Mouse (Mus musculus) midbrain, embryonic 16.5 days (tissue): Measurements from ENCODE around the gene Snx29. TPM values are rescaled to one million over a fixed set of nuclear protein-coding genes. Genes with fewer than 3 reads are reported as not detected.

ENCODE experiments used
- ATAC-seq: fragments of 200-750 bp; cut with Nextera tagmentation; 2 replicates; pipeline ENCODE4 v1.8.0; 2017; ENCODE audit warnings: moderate TSS enrichment
- H3K27ac ChIP-seq: fragments of 300-500 bp; sonication (generic); 2 replicates; pipeline ENCODE4 v1.5.1; 2014; ENCODE audit warnings: mild to moderate bottlenecking, low read length, mixed read lengths
- H3K27me3 ChIP-seq: fragments of 300-500 bp; sonication (generic); 2 replicates; pipeline ENCODE4 v1.6.1; 2014; ENCODE audit warnings: low read depth, low read length, mixed read lengths; ENCODE audit not compliant: control insufficient read depth, insufficient read depth
- H3K36me3 ChIP-seq: fragments of 300-500 bp; sonication (generic); 2 replicates; pipeline ENCODE4 v1.6.1; 2014; ENCODE audit warnings: mild to moderate bottlenecking, low read length, moderate library complexity, mixed read lengths; ENCODE audit not compliant: control insufficient read depth, insufficient read depth
- H3K4me1 ChIP-seq: fragments of 300-500 bp; sonication (generic); 2 replicates; pipeline ENCODE4 v1.6.1; 2014; ENCODE audit warnings: mild to moderate bottlenecking, low read length, mixed read lengths; ENCODE audit not compliant: control insufficient read depth, insufficient read depth
- H3K4me2 ChIP-seq: fragments of 300-500 bp; sonication (generic); 2 replicates; pipeline ENCODE4 v1.6.1; 2014; ENCODE audit warnings: mild to moderate bottlenecking, low read length, mixed read lengths
- H3K4me3 ChIP-seq: fragments of 300-500 bp; sonication (generic); 2 replicates; pipeline ENCODE4 v1.5.1; 2014; ENCODE audit warnings: low read depth, mild to moderate bottlenecking, low read length, moderate library complexity, mixed read lengths
- H3K9ac ChIP-seq: fragments of 300-500 bp; sonication (generic); 2 replicates; pipeline ENCODE4 v1.6.1; 2014; ENCODE audit warnings: low read depth, low read length, mixed read lengths
- H3K9me3 ChIP-seq: fragments of 300-500 bp; sonication (generic); replicated peaks from 2 replicates; pipeline ENCODE4 v1.6.1; 2014; ENCODE audit warnings: mild to moderate bottlenecking, low read length, mixed read lengths; ENCODE audit not compliant: control insufficient read depth, poor library complexity, severe bottlenecking
- WGBS: fragments of 180-500 bp; shearing (Covaris S2); extraction: QIAGEN DNeasy Blood & Tissue Kit; methylation state at CpG from one replicate; pipeline ENCODE4 v1.1.7; 2014; 5-methylcytosine and 5-hydroxymethylcytosine counted together
- polyA plus RNA-seq: library from polyadenylated mRNA; unstranded; fragments of >200 nt; fragmentation: Nextera tagmentation; extraction: Ambion mirVana; gene quantifications from 2 replicates; pipeline ENCODE4 v1.2.1, GENCODE M21; 2015

Snx29 gene
- polyA plus RNA-seq, 1 experiment from 2014 or later = 16.8 TPM

DNA sequence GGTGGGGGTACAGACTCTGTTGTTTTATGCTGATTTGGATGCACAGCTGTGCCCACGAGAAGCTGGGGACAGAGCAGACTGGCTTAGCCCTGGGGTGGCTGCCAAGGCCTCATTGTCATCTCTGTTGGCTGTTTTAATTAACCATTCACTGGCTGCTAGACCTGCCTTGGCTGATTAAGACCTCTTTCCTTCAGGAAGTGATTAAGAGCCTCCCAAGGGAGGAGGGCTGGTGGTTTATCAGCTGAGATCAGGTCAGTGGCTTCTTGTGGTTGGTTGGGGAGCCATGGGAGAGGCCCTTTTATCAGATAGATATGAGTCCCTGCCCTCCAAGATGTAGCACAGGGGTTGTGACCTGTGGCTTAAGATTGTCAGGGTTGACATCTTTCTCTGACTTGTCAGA, 46.9 kb downstream of the Snx29 start:
- Histone ChIP-seq H3K4me1 (peaks cover 14% of the 10 kb centered on the region), H3K27ac (peak overlapping the region; percentile 39; the same call in 1 of the 2 replicates), H3K9me3 (no peaks in the 10 kb centered on the region), H3K36me3 (no peaks in the 10 kb centered on the region), H3K9ac (no peak overlapping the region), H3K4me2 (no peak overlapping the region), H3K4me3 (no peak overlapping the region), H3K27me3 (no peaks in the 10 kb centered on the region)
- ATAC-seq = peak; percentile 83
- 6% methylated on average over 1 of the region's 1 CpGs for WGBS

DNA sequence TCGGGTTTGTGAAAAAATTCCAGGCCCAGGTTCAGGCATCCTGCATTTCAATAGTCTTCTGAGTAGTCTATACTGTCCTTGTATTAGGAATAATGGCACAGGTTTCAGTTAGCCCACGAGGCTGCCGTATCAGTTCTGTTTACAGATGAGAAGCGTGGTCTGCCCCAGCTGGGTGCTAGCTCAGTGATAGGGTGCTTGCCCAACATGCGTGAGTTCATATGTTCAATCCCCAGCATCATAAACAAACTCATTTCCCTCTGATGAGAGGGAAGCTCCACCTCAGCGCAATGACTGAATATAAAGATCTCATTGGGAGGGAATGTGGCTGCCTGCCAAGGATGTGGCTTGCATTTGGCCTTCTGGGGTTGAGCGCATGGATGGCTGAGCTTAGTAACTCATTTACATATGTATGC, 47.4 kb downstream of the Snx29 start:
- H3K4me3 ChIP-seq = no peak overlapping the region
- H3K9me3 ChIP-seq = no peaks in the 10 kb centered on the region
- peak overlapping the region; percentile 39; the same call in 1 of the 2 replicates for H3K27ac ChIP-seq
- H3K27me3 ChIP-seq = no peaks in the 10 kb centered on the region
- 40% methylated on average over 7 of the region's 7 CpGs for WGBS
- no peaks in the 10 kb centered on the region for H3K36me3 ChIP-seq
- peaks cover 14% of the 10 kb centered on the region for H3K4me1 ChIP-seq
- no peak overlapping the region for H3K4me2 ChIP-seq
- no peak overlapping the region for H3K9ac ChIP-seq
- ATAC-seq = 0 out of 2 replicates have a peak, but pooled peaks have one; percentile 4

DNA sequence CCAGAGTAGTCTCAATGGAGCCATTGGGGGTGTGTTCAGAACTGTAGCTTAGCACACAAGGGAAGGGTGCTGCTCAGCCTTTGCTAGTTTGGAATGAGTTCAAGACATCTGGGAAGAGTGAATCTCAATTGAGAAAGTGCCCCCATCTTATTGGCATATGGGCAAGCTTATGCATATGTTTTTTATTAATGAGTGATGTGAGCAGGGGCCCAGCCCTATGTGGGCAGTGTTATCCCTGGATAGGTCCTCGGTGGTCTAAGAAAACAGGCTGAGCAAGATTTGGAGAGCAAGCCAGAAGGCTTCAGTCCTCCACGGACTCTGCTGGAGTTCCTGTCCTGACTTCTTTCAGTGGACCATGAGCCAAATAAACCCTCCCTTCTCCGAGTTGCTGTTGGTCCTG, 56.6 kb downstream of the Snx29 start:
- Histone ChIP-seq H3K27me3 (no peaks in the 10 kb centered on the region), H3K4me1 (no peaks in the 10 kb centered on the region), H3K27ac (no peak overlapping the region), H3K4me2 (no peak overlapping the region), H3K9ac (no peak overlapping the region), H3K4me3 (no peak overlapping the region), H3K9me3 (no peaks in the 10 kb centered on the region), H3K36me3 (no peaks in the 10 kb centered on the region)
- WGBS = 87% methylated on average over 3 of the region's 3 CpGs
- ATAC-seq = no peak

DNA sequence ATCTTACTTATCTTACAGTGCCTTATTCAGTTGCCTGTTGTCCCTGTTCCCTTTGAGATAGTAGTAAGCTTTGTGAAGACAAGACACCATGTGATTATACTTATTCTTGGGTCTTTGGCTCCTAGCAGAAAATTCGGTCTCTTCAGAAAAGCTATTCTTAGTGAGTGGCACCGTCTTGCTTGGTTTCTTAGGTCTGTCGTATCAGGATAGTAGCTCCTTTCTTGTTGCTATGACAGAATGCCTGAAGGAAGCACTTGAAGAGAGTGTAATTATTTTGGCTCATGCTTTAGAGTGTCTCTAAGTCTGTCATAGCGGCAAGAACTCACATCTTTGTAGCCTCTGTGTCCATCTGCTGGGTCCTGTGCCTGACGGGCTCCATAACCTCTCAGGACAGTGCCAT, 57.3 kb downstream of the Snx29 start:
- Histone ChIP-seq H3K4me3 (no peak overlapping the region), H3K4me2 (no peak overlapping the region), H3K36me3 (no peaks in the 10 kb centered on the region), H3K4me1 (no peaks in the 10 kb centered on the region), H3K27me3 (no peaks in the 10 kb centered on the region), H3K9me3 (no peaks in the 10 kb centered on the region), H3K27ac (no peak overlapping the region), H3K9ac (no peak overlapping the region)
- WGBS = 91% methylated on average over 5 of the region's 5 CpGs
- no peak for ATAC-seq

DNA sequence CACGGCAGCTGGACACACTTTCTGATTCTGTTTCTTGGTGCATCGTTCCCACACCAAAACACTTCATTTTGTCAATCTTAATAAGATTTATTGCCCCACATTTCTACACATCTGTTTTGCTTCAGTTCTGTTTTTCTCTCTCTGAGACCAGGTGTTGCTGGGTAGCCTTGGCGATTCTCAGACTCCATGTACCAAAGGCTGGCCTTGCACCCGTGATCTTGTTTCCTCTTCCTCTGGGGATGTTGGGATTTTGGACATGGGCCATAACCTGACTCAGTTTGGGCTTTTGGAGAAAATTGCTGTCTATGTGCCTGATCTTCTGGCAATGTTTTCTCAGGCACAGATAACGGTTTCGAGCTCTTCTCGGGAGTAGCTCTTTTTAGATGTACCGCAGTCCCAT, 58.2 kb downstream of the Snx29 start:
- Histone ChIP-seq H3K4me3 (no peak overlapping the region), H3K9ac (no peak overlapping the region), H3K4me1 (no peaks in the 10 kb centered on the region), H3K4me2 (no peak overlapping the region), H3K9me3 (no peaks in the 10 kb centered on the region), H3K36me3 (no peaks in the 10 kb centered on the region), H3K27ac (no peak overlapping the region), H3K27me3 (no peaks in the 10 kb centered on the region)
- no peak for ATAC-seq
- 92% methylated on average over 8 of the region's 8 CpGs for whole genome bisulfite sequencing

DNA sequence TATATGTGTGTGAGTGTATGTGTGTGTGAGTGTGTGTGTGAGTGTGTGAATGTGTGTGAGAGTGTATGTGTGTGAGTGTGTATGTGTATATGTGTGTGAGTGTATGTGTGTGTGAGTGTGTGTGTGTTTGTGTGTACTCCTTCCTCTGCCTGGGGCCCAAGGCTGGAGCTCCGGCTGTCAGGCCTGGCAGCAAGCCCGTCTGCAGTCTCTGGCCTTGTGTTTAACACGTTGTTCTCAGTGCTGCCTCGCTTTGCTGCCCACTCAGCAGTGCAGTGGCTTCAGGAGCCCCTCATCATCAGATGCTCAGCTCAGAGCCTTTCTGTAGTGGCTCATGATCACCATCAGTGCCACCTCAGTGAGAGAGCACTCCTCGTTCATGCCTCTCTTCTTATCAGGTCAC, 61.7 kb downstream of the Snx29 start:
- no peaks in the 10 kb centered on the region for H3K36me3 ChIP-seq
- no peaks in the 10 kb centered on the region for H3K9me3 ChIP-seq
- no peak overlapping the region for H3K4me2 ChIP-seq
- H3K4me1 ChIP-seq = no peaks in the 10 kb centered on the region
- no peak overlapping the region for H3K9ac ChIP-seq
- no peak for ATAC-seq
- 67% methylated on average over 5 of the region's 5 CpGs for whole genome bisulfite sequencing
- H3K4me3 ChIP-seq = no peak overlapping the region
- H3K27me3 ChIP-seq = no peaks in the 10 kb centered on the region
- H3K27ac ChIP-seq = no peak overlapping the region

DNA sequence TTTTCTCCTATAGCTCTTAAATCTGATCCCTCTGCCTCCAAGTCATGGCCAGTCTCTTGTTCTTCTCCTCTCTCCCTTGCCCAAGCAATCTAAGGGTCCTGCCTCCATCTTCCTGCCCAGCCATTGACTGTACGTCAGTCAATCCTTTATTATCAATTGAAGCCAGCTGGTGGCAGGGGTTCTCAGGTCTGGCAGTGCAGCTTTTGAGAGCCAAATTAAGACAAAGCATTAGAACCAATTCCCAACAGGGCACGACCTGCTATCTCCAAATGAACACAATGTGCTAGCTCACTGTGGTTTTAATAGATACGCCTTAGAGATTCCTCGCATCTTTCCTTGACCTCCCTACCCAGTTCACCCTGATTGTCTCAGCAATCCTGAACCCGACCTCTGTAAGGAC, 62.4 kb downstream of the Snx29 start:
- no peak for ATAC-seq
- Histone ChIP-seq H3K4me3 (no peak overlapping the region), H3K9ac (no peak overlapping the region), H3K4me1 (no peaks in the 10 kb centered on the region), H3K36me3 (no peaks in the 10 kb centered on the region), H3K27me3 (no peaks in the 10 kb centered on the region), H3K4me2 (no peak overlapping the region), H3K27ac (no peak overlapping the region), H3K9me3 (no peaks in the 10 kb centered on the region)
- 72% methylated on average over 5 of the region's 5 CpGs for WGBS

DNA sequence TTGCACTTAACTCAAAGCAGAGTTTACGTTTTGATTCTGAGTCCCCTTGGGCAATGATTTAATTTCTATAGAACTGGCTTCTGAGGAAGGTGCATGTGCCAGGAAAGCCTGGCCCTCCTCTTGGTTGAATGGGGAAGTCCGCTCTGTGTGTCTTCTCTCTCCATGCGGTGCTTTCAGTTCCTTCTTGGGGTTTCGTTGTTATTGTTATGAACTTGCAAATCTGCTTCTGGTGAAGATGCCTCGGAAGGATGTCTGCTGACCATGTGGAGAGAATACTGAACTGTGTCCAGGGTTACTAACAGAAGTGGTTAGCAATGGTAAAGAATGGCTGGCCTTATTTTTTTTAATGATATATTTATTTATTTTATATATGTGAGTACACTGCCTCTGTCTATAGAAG, 63.1 kb downstream of the Snx29 start:
- H3K9ac ChIP-seq = no peak overlapping the region
- no peaks in the 10 kb centered on the region for H3K9me3 ChIP-seq
- no peak overlapping the region for H3K4me2 ChIP-seq
- H3K4me3 ChIP-seq = no peak overlapping the region
- H3K4me1 ChIP-seq = no peaks in the 10 kb centered on the region
- WGBS = 88% methylated on average over 5 of the region's 5 CpGs
- H3K27me3 ChIP-seq = no peaks in the 10 kb centered on the region
- no peak overlapping the region for H3K27ac ChIP-seq
- no peak for ATAC-seq
- H3K36me3 ChIP-seq = no peaks in the 10 kb centered on the region

DNA sequence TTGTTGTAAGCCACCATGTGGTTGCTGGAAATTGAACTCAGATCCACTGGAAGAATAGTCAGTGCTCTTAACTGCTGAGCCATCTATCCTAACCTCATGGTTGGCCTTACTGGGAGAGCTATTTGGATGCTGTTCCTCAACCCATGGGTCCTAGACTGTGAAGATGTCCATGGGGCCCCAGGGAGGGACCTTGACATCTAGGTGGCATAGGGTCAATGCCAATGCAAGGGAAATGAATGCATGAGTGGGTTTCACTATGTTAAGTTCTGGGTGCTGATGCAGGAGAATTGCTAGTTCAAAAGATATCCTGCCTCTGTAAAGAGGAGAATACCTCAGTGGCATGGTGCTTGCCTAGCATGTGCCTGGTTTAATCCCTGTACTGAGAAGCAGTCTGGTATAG, 63.5 kb downstream of the Snx29 start:
- no peak overlapping the region for H3K4me2 ChIP-seq
- ATAC-seq = no peak
- no peaks in the 10 kb centered on the region for H3K27me3 ChIP-seq
- H3K36me3 ChIP-seq = no peaks in the 10 kb centered on the region
- no peaks in the 10 kb centered on the region for H3K9me3 ChIP-seq
- no peaks in the 10 kb centered on the region for H3K4me1 ChIP-seq
- no peak overlapping the region for H3K9ac ChIP-seq
- no peak overlapping the region for H3K27ac ChIP-seq
- no peak overlapping the region for H3K4me3 ChIP-seq

DNA sequence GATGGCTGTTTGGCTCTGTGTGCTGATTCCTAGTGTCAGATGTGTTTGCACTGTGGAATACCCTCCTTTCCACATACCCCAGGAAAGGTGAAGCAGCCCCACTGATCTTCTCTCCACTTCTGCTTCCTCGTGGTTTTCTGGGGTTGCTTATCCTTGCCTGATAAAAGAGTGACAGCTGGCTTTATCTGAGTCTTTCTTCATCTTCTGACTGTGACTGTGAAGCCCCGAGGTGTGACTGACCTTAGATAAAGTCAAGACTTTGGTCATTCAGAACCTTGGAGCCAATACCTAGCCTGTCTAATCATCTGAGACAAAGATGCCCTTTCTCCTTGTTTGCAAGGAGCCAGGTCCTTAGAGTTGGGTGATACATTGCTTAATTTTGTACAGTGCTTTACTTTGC, 65.4 kb downstream of the Snx29 start:
- no peak for ATAC-seq
- H3K9me3 ChIP-seq = no peaks in the 10 kb centered on the region
- WGBS = 53% methylated on average over 2 of the region's 2 CpGs
- no peak overlapping the region for H3K9ac ChIP-seq
- no peak overlapping the region for H3K4me3 ChIP-seq
- no peak overlapping the region for H3K27ac ChIP-seq
- no peaks in the 10 kb centered on the region for H3K36me3 ChIP-seq
- no peak overlapping the region for H3K4me2 ChIP-seq
- H3K27me3 ChIP-seq = no peaks in the 10 kb centered on the region
- no peaks in the 10 kb centered on the region for H3K4me1 ChIP-seq
